Mouse (Mus musculus) E14TG2a.4 (cell line): ENCODE measurements around the gene Tmem63b.

ENCODE experiments used
- H3K27me3 ChIP-seq: 2 replicates; pipeline ENCODE4 v1.6.1; 2014; ENCODE audit warnings: low read length, control low read depth; ENCODE audit not compliant: insufficient read depth
- H3K36me3 ChIP-seq: 2 replicates; pipeline ENCODE4 v1.6.1; 2014; ENCODE audit warnings: low read length, control low read depth; ENCODE audit not compliant: insufficient read depth
- H3K4me1 ChIP-seq: replicated peaks from 2 replicates; pipeline ENCODE4 v1.6.1; 2014; ENCODE audit warnings: low read depth, low read length, control low read depth
- H3K4me3 ChIP-seq: replicated peaks from 2 replicates; pipeline ENCODE4 v1.5.1; 2014; ENCODE audit warnings: mild to moderate bottlenecking, low read length
- H3K9me3 ChIP-seq: 2 replicates; pipeline ENCODE4 v1.6.1; 2014; ENCODE audit warnings: low read length, control low read depth
- CTCF ChIP-seq: conservative IDR thresholded peaks from 2 replicates; pipeline ENCODE4 v1.5.1; 2014; ENCODE audit warnings: low read length
- NANOG ChIP-seq: IDR thresholded peaks from 2 replicates; pipeline ENCODE4 v1.6.1; 2014; ENCODE audit warnings: borderline replicate concordance, low read length, mixed read lengths
- POU5F1 ChIP-seq: IDR thresholded peaks from 2 replicates; pipeline ENCODE4 v1.6.1; 2014; ENCODE audit warnings: low read length, borderline replicate concordance

Gene Tmem63b

GRCm38 (mm10) chr17:45686093-45686619 is 549 bp downstream of the Tmem63b start, which contains the start of gene Mrpl14:
Gene Mrpl14 (plus strand): TSS chr17:45686322.
- Histone ChIP-seq H3K9me3 (no peaks in the 10 kb centered on the region), H3K4me3 (peak within 1 kb of the TSS; percentile 93), H3K27me3 (peaks cover 9% of the 10 kb centered on the region), H3K4me1 (peaks cover 65% of the 10 kb centered on the region), H3K36me3 (peaks cover 4% of the 10 kb centered on the region; the same call in 1 of the 2 replicates)
- TF ChIP-seq NANOG (no peak), POU5F1 (no peak), CTCF (no peak)

GRCm38 (mm10) chr17:45685171-45686092 is 1.3 kb downstream of the Tmem63b start:
- no peak for TF ChIP-seq POU5F1
- Histone ChIP-seq H3K27me3 (peaks cover 9% of the 10 kb centered on the region), H3K9me3 (no peaks in the 10 kb centered on the region), H3K4me1 (peaks cover 72% of the 10 kb centered on the region), H3K4me3 (peak overlapping the region; percentile 93), H3K36me3 (peaks cover 2% of the 10 kb centered on the region; the same call in 1 of the 2 replicates)

- Histone ChIP-seq H3K4me3 (peak overlapping the region; percentile 93), H3K36me3 (peaks cover 4% of the 10 kb centered on the region), H3K9me3 (no peaks in the 10 kb centered on the region), H3K4me1 (peaks cover 77% of the 10 kb centered on the region), H3K27me3 (peaks cover 9% of the 10 kb centered on the region)
- TF ChIP-seq POU5F1 (no peak), CTCF (no peak), NANOG (no peak)
Measured at GRCm38 (mm10) chr17:45684667-45685131, 2.0 kb downstream of the Tmem63b start.

GRCm38 (mm10) chr17:45682843-45683242 is 3.9 kb downstream of the Tmem63b start:
- TF ChIP-seq POU5F1 (no peak), NANOG (no peak), CTCF (no peak)
- Histone ChIP-seq H3K36me3 (peaks cover 19% of the 10 kb centered on the region), H3K9me3 (no peaks in the 10 kb centered on the region), H3K4me1 (peaks cover 85% of the 10 kb centered on the region), H3K4me3 (no peak overlapping the region), H3K27me3 (peaks cover 9% of the 10 kb centered on the region)

GRCm38 (mm10) chr17:45681588-45681987 is 5.1 kb downstream of the Tmem63b start:
- no peaks in the 10 kb centered on the region for H3K9me3 ChIP-seq
- H3K4me1 ChIP-seq, result peaks cover 76% of the 10 kb centered on the region
- H3K36me3 ChIP-seq, result peaks cover 30% of the 10 kb centered on the region
- no peak overlapping the region for H3K4me3 ChIP-seq
- peaks cover 9% of the 10 kb centered on the region for H3K27me3 ChIP-seq
- TF ChIP-seq POU5F1, result no peak
- TF ChIP-seq CTCF, result peak; percentile 92

GRCm38 (mm10) chr17:45680391-45680980 is 6.2 kb downstream of the Tmem63b start:
- TF ChIP-seq CTCF (no peak), NANOG (no peak), POU5F1 (no peak)

GRCm38 (mm10) chr17:45678106-45678505 is 8.6 kb downstream of the Tmem63b start:
- H3K36me3 ChIP-seq, result peaks cover 62% of the 10 kb centered on the region
- TF ChIP-seq CTCF, result peak; percentile 98
- no peak for TF ChIP-seq NANOG
- TF ChIP-seq POU5F1, result no peak
- no peaks in the 10 kb centered on the region for H3K9me3 ChIP-seq
- no peaks in the 10 kb centered on the region for H3K27me3 ChIP-seq
- no peak overlapping the region for H3K4me3 ChIP-seq
- H3K4me1 ChIP-seq, result peaks cover 67% of the 10 kb centered on the region

More at GRCm38 (mm10) chr17:45680391-45680980, 6.2 kb downstream of the Tmem63b start:
- H3K9me3 ChIP-seq, result no peaks in the 10 kb centered on the region
- H3K36me3 ChIP-seq, result peaks cover 41% of the 10 kb centered on the region
- peaks cover 74% of the 10 kb centered on the region for H3K4me1 ChIP-seq
- peak overlapping the region; percentile 66 for H3K4me3 ChIP-seq
- H3K27me3 ChIP-seq, result peaks cover 9% of the 10 kb centered on the region

- TF ChIP-seq CTCF (no peak), NANOG (no peak), POU5F1 (no peak)
Measured at GRCm38 (mm10) chr17:45672598-45672997, 14.1 kb downstream of the Tmem63b start.

More at GRCm38 (mm10) chr17:45672598-45672997, 14.1 kb downstream of the Tmem63b start:
- H3K27me3 ChIP-seq, result no peaks in the 10 kb centered on the region
- H3K4me1 ChIP-seq, result peaks cover 44% of the 10 kb centered on the region
- no peak overlapping the region for H3K4me3 ChIP-seq
- no peaks in the 10 kb centered on the region for H3K9me3 ChIP-seq
- peaks cover 92% of the 10 kb centered on the region for H3K36me3 ChIP-seq
